Mouse (Mus musculus): ENCODE results near the gene Pxmp2. TPM values are rescaled to one million over a fixed set of nuclear protein-coding genes. Genes with fewer than 3 reads are reported as not detected.

Gene Pxmp2
- total RNA-seq (2021) (10 to 100 TPM; 12.2 to 19.2 TPM), polyA plus RNA-seq (2012; rRNA removed) (10.4 and 18.1 TPM in 2 replicates)
- long read RNA-seq, transcript Pxmp2-201 (5 exons, 1,041 nt) = major isoform, 11 of 13 reads
- long read RNA-seq, partial matches to known transcripts = 0 of 13 reads
- long read RNA-seq, other reads (novel, unspliced or antisense) = 2 of 13 reads

DNA sequence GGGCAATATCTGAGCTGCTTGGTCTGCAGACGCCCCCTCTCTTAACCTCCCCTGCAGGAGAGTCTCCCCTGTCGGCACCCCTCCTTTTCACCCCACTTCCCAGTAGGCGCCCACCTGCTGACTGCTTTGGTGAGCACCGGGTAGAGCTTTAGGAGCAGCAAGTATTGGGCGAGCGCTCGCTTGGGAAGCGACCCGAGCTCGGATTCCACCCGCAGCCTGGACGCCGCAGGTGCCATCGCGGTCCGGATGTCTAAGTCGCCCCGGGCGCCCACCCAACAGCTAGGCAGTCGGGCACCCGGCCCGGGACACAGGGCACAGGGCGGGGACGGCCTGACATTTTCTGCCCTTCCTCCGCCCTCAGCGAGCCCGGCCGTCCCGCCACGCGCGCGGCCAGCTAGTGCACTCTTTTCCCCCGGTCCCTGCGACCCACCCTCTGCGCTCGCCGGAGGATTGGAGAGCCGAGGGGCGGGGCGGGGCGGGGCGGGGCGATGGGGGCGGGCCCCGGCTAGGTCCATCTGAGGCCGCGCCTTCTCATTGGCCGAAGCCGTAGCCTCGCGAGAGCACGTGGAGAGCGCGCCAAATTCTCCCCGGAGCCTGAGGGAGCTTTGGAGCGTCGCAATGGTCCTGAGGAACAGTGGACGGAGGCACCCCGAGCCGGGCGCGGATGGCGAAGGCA lies at the start of gene Pxmp2, which contains the start of gene Pole:
TSS of gene Pxmp2 (minus strand) at position 417 of the 676 bp plus-strand sequence.
TSS of gene Pole (plus strand) at position 537 of the 676 bp plus-strand sequence.
- DNase-seq = peak; percentile 95

DNA sequence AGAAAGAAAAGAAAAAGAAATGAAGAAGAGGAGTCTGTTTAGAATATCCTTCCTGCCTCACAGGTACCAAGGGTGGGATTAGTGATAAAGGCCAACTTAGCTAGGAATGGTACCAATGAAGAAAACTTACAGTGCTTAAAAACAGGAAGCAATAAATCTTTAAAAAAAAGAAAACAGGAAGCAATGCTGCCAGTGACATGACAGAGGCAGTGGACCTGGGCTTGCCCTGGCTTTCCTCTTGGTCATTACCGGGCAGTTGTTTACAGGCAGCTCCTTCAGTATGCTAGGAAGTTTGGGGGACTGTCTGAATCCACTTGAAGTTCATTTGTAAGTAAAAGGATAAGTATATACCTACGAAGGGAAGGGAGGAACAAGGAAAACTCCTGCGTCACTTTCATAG lies 44.5 kb upstream of the Pxmp2 start:
- DNase-seq = no peak

DNA sequence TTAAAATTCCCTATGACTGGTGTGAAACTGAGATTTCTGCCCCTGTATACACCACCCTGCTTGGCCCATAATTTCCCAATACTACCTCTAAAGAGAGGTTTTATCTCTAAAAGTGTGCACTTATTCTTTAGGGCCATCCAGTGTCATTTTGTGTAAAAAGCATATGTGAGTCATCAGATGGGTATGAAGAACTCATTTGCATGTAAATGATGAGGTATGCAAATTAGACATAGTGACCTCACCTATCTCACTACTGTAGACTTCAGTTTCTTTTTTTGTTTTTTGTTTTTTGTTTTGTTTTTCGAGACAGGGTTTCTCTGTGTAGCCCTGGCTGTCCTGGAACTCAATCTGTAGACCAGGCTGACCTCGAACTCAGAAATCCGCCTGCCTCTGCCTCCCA lies 27.1 kb upstream of the Pxmp2 start:
- DNase-seq = no peak

DNA sequence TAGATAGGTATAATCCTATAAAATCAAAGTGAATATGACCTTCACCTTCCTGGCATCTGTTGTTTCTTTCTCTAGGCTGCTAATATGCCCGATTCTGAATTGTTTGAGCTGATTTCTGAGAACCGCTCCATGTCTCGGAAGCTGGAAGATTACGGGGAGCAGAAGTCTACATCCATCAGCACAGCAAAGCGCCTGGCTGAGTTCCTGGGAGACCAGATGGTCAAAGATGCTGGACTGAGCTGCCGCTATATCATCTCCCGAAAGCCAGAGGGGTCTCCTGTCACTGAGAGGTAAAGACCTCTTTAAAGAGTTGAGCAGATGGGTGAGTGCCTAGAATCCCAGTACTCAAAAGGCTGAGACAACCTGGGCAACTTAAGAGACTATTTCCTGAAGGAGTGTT lies 22.9 kb upstream of the Pxmp2 start:
- DNase-seq = no peak

DNA sequence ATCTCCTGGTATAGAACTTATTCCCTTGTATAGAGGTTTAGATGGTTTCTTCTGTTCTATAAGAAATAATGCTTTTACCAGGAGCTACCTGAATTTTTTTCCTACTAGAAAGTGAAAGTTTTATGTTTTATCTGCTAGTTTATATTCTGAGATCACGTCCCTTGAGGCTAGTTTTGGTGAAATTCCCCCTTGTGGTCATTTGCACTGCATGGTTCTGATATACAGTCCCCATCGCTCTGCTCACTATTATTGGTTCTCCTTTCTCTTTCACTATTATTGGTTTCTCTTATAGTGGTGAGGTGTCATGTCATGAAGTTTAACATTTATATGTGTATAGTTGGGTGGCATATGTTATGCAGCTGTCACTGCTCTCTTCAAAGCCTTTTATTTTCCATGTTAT lies 14.6 kb upstream of the Pxmp2 start:
- DNase-seq = no peak

DNA sequence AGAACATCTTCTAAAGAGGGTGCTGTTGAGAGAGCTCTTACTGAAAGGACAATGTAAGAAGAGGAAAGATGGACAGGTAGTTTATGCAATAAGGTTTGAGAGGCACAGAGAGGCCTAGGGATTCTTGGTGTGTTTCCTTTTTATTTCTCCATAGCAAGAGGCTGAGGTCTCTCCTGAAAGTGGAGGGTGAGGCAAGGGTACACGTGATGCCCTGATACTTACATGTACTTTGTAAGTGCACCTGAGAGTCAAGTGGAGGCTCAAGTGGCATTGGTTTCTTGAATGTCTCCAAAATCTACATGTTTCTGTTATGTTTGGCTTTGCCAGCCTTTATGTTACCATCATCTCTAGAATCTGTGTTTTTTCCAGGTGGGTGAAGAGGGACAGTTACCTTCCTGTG lies 10.7 kb upstream of the Pxmp2 start:
- DNase-seq = no peak

DNA sequence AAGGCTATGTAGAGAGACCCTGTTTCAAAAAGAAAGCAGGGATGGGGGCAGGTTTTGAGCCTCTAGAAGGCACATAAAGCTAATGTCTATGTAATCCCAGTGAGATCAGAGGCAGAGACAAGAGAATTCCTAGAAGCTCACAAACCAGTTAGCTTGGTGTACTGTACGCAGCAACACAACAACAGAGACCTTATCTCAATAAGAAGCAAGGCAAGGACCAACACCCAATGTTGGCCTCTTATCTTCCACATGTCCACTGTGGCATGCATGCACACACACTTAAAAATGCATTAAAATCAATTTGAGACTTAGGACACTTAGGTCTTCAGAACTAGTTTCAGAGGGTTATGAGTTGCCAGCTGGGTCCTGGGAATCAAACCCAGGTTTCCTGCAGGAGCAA lies 5.7 kb upstream of the Pxmp2 start:
- no peak for DNase-seq

DNA sequence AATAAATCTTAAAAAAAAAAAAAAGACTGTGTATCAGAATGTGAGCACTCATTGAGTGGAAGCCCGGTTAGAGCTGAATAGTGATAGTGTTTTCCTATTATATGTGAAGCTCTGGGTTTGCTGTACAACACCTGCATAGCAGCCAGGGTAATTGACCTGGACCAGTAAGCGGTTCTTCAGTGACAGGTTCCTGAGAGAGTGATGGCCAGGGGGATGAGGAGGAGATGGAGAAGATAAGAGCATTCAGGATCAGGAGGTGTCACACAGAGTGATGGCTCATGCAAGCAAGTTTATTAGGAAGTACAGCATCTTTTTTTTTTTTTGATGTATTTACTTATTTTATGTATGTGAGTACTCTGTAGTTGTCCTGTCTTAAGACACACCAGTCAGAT lies 1.1 kb upstream of the Pxmp2 start:
- no peak for DNase-seq

DNA sequence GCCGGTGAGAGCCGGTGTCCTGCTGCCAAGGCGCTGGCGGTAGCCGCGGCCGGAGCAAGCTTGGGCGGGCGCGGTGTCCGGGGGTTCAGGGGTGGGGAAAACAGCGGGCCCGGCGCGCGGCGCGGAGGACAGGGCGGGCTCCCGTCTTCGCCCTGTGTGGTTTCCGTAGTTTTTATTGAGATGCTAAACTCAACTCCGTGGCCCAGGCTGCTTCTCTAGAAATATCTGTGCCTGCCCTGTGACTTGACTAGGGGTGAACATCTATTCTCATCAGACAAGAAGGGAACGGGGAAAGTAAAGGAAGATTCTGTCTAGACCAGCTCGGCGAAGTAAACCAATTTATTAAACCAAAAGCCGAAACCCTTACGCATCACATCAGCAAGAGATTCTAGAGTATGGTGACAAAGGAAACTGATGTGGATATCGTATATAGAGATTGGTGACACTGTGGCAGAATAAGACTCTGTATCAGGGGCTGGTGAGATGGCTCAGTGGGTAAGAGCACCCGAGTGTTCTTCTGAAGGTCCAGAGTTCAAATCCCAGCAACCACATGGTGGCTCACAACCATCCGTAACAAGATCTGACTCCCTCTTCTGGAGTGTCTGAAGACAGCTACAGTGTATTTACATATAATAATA lies 579 bp upstream of the Pxmp2 start:
- DNase-seq = no peak

DNA sequence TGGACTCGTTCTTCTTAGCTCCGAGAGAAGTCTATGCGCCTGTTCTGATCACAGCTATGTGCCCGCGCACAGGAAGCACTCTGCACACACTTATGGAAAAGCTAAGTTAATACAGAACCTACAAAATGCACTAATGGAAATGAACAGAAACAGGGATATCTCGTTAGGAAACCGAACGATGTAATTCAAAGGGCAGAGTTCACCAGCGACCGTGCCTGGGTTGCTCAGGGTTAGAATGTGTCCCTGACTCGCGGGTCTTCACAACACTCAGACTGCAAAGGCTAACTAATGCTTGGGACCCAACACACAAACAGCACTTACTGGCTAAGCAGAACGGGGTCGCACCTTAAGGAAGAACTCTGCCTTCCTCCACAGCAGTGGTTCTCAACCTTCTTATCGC lies 830 bp downstream of the Pxmp2 start:
- DNase-seq = peak; percentile 16

DNA sequence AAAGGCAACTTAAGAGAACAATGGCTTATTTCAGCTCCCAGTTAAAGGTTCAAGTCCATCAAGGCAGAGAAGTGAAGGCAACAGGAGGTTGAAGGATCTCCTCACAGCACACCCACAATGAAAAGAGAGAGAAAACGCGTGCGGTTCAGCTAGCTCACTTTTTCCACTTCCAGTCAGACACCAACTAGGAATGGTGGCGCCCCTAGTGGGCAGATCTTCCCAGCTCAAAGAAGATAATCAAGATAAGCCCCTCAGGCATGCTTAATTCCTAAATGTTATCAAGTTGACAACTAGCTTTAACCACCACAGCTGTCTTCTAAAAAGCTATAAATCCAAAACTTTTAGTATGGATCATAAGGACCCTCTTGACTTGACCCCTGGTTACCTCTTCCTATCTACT lies 1.4 kb downstream of the Pxmp2 start:
- peak; percentile 37 for DNase-seq

DNA sequence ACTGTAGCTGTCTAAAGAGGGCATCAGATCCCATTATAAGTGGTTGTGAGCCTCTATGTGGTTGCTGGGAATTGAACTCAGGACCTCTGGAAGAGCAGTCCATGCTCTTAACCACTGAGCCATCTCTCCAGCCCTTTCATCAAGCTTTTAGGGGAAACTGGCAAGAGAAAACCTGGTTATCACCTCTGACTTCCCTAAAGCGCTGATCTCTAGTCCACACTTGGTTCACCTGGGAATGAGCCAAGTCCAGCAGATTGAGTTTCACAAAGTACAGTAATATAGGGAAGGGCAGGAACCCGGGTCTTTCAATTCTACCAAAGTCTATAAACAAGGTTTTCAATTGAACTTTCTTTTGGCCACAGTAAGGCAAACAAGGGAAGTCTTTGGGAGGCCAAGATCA lies 4.0 kb downstream of the Pxmp2 start:
- DNase-seq = no peak

DNA sequence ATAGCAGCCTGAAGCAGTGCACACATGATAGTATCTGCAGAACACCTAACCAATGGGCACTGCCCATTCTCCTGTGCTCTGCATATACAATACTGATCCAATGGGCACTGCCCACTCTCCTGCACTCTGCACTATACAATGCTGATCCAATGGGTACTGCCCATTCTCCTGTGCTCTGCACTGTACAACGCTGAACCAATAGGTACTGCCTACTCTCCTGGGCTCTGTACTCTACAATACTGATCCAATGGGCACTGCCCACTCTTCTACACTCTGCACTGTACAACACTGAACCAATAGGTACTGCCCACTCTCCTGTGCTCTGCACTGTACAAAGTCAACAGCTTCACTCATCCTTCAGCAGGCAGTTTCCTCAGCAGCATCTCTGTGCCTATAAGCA lies 9.1 kb downstream of the Pxmp2 start:
- DNase-seq = no peak

DNA sequence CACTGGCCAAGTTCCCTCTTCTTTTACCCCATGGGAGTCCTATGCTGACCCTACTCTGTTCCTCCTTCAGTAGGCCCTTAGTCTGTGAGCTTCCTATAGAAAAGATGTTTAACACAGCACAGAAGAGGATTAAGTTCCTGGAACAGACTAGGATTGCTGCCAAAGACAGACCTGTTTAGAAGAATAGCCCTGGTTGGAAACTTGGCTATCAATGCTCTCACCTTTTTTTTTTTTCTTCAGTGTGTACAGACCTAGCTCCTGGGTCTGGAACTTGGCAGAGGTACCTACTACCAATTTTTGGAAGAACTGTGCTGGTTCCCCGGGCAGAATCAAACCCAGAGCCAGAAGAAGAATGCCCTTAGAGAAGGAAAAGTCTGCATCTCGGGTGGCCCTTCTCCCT lies 9.6 kb downstream of the Pxmp2 start:
- no peak for DNase-seq

DNA sequence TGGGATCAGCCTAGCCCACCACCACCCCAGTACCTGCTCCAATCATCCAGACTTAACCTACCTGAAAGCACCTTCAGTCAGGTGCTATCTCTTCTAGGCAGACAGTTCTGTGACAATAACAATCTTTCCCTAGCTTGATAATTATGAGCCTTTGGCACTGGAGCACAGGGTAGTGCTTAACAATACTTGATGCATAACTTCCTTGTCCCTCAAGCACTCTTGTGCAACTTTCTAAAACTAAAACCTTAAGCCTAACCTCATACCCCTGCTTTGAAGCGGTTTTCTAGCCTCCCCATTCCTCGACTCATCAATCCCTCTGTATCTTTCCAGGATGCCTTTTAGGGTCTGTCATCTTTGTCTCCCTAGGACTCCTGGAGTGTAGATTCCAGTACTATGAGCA lies 11.1 kb downstream of the Pxmp2 start:
- DNase-seq = no peak

DNA sequence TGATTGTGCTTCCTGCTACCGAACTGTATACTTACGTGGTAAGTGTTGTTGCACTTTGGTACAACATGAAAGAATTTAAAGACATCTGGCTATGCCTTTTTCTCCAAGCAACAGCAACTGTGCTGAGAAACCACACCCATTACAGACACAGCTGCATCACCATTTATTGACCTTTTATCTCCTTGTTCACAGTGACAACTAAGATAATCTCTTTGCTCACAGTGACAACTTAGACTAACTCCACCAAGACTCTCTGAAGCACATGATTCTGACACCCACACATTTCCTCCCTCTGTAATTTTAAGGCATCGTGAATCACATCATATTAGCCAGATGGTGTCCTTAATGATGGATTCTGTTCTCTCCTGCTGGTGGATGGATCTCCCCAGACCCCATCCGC lies 11.8 kb downstream of the Pxmp2 start:
- no peak for DNase-seq

DNA sequence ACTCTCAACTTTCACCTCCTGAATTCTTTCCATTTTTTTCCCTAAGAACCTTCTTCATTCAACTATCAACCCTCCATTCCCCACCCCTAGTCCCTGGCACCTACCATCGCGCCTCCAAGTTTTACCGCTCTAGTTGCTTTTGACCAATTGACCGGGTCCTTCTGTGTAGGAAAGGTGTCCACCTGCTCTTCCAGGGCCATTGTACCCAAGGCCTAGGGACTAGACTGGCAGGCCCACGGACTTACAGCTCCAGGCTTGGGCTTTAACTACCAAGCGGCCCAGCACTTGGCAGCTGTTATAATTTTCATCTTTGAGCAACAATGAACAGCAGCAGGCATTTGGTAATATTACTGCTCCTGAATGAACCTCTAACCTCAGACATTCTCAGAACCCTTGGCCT lies 15.7 kb downstream of the Pxmp2 start:
- DNase-seq = no peak

DNA sequence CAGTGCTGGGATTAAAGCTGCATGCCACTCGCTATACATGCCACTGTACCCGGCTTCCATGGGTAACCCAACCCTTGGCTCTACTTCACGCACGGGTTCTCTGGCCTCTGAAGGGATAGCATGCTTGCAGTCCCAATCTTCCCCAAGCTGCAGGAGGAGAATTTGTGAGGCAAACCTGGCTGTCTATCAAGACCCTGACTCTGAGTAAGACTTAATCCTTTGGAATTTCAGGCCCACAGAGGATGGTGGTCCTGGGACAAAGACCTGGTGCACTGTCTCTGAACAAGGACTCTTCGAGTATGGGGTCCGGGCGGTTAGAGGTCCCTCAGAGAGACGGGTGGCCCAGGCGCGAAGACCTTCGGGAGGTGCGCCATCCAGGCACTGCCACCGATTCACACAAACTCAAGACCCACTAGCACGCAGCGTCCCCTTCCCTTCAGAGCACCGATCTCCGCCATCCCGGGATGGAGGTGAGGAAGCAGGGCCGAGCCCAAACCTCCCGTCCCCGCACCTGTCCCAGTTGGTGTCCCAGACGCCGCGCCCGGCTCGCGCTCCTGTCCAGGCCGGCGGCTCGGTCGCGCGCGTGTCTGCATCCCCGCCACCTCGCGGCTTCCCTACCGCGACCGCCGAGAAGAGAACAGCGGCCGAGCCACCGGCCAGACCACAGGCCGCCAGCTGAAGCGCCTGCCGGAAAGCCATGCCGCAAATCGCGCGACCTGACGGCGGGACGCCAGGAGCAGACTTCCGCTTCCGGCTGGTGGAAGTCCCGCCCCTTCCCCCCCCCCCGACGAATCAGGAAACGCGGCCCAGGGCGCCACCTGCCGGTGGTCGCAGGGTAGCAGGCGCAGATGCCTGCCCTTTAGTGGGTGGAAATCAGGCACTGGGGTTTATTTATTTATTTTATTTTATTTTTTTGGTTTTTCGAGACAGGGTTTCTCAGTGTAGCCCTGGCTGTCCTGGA lies 16.6 kb downstream of the Pxmp2 start, which contains the start of gene Pgam5:
TSS of gene Pgam5 (minus strand) at position 773 of the 961 bp plus-strand sequence.
- DNase-seq = peak; percentile 91

DNA sequence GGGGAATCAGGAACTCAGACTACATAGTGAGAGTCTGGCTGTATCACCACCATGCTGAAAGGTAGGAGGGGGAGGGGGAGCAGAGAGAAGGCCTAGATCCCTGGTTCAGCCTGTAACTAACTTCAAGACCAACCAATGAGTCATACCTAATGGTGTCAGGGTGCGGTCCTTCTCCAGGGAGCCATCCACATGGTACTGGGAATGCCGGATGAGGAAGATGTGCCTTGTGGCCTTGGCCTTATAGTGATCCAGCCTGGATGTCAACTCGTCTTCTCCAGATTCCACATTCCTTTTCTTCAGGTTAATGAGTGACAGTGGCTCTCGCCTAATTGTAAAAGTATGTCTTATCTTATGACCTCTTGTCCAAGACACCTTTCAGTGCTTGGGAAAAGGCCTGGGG lies 19.0 kb downstream of the Pxmp2 start:
- no peak for DNase-seq

DNA sequence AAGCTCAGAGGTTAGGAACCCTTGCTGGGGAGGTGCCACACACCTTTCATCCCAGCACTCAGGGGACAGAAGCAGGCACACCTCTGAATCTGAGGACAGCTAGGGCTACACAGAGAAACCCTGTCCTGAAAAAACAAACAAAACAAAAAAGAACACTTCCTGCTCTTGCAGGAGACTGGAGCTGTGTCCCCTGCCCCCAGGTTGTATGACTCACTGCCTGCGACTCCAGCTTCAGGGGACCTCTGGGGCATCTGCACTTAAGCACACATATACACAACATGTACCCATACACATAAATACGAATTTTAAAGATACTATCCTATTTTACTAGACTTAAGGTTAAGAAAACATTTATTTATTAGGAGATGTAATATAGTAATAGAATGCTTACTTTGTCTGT lies 41.9 kb downstream of the Pxmp2 start:
- DNase-seq = no peak

DNA sequence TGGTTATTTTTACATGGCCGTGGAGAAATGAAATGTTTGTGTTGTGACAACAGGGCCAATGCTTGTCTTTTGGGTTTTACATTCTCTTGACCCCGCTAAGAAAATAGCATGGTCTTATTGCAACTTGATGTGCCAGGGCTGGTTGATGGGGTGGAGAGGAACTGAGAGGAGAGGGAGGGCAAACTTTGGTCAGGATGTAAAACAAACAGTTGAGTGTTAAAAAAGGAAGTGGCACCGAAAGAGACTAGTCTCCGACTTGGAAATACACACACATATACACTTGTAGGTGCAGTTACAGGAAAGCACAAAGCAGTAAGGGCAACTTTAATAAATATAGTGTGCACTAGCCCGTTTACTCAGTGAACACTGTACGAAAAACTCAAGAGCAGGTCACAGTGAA lies 53.6 kb downstream of the Pxmp2 start:
- DNase-seq = no peak

DNA sequence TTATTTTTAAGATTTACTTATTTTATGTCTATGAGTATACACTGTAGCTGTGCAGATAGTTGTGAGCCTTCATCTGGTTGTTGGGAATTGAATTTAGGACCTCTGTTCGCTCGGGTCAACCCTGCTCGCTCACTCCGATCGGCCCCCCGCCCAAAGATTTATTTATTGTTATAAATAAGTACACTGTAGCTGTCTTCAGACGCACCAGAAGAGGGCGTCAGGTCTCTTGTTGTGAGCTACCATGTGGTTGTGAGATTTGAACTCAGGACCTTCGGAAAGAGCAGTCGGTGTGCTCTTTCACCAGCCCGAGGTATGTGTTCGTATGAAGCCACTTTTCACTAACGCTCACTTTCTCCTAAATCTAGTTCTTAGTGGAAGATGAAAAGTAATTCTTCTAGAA lies 54.3 kb downstream of the Pxmp2 start:
- DNase-seq = no peak

Data from adrenal gland, adult 2 months (tissue).